Mouse (Mus musculus): ENCODE data around the gene Acaa1b.

Gene Acaa1b

DNA sequence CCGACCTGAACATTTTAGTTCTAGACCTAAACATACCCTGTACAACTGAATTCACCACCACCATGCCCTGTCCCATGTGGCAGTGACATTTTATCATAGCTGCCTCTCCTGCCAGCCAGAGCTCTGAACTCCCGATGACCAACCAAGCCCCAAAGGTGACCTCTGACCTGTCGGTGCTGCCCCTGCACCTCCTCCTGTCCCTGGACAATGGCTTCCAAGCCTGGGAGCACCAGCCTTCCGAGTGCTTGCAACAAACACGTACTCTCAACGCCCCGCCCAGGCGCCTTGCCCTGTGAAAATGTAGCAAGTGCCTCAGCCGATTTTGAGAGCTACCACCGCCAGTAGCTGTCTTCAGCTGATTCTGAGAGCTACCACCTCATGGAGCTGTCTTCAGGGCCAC, 11.8 kb downstream of the Acaa1b start:
- intact Hi-C loops (cut with DNase I): no loop called here

DNA sequence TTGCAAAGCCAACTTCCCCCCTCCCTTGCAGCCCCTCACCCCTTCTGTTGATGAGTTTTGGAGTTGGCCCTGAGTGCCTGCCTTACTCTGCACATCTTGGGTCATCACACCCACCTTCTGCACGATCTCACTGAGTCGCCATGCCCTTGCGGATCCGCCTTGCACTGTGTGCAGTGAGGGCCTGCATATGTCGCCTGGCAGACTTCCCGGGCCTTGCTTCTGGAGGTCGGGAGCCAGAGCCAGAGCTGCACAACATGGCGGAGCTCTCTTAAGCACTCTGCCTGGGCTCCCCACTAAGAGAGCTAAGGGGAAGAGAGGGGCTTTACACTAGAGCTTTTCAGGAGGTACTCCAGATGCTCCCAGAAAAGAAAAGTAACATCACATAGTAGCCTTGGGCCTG, 12.2 kb downstream of the Acaa1b start:
- intact Hi-C loops (cut with DNase I): no loop called here

DNA sequence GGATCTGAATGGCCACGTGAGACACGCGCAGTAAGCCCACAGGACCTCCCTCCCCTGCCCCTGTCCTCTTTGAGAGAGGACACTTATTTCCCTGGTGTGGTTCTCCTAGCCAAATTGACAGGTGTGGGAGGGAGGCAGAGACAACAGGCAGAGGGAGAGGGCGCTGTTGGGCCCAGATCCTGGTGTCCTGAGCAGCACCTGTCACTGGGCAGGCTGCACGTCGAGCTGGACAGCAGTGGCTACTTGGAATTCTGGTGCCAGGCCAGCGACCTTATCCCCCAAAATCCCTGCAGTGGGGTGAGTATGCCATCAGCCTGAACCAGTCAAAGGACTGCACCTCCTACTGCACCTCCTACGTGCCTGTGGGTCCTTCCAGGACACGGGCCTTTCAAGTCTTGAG, 13.5 kb downstream of the Acaa1b start:
- intact Hi-C loops (cut with DNase I): no loop called here

DNA sequence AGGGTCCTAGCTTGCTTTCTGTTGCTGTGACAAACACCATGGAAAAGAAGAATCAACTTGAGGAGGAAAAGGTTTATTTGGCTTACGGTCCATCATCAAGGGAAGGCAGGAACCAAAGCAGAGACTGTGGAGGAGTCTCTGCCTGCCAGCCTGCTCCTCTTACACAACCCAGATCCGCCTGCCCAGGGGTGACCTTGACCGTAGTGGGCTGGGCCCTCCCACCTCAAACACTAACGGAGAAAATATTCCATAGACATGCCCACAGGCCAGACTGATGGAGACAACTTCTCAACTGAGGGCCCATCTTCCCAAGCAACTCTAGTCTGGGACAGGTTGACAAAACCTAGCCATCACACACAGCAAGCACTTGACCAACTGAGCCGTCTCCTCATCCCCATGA, 14.8 kb downstream of the Acaa1b start:
- intact Hi-C loops (cut with DNase I): no loop called here

DNA sequence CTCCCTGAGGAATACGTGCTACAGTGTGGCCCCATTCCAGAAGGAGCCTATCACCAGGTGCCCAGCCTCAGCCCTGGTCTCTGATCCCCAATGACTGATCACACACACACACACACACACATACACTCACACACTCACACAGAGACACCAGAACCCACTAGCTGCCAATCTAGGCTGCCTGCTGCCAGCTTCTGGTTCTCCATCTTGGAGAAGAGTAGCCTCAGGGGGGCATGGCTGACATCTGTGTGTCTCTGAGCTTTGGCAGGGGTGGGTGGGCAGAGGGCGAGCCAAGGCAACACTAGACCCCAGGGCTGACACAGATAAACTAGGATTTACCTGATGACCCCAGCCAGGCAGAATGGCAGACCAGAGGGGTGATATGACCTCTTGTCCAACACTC, 18.1 kb downstream of the Acaa1b start:
- intact Hi-C loops (cut with DNase I): no loop called here

DNA sequence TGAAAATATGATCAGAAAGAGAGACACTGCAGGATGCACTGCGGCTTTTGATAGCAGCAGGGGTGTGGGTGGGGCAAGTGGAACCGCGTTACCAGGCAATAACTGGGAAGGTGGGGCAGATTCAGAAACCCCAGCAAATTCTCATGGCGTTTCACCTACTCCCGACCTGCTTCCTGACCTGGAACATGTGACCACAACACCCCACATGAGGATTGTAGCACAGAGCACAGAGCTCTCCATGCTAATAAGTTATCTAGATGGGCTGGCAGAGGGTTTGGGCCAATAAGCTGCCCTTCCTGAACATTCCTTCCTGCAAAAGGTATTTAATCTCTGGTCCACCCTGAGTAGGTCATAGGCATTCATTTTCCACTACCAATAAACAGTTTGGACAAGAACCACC, 26.2 kb downstream of the Acaa1b start:
- intact Hi-C loops (cut with DNase I): no loop called here

DNA sequence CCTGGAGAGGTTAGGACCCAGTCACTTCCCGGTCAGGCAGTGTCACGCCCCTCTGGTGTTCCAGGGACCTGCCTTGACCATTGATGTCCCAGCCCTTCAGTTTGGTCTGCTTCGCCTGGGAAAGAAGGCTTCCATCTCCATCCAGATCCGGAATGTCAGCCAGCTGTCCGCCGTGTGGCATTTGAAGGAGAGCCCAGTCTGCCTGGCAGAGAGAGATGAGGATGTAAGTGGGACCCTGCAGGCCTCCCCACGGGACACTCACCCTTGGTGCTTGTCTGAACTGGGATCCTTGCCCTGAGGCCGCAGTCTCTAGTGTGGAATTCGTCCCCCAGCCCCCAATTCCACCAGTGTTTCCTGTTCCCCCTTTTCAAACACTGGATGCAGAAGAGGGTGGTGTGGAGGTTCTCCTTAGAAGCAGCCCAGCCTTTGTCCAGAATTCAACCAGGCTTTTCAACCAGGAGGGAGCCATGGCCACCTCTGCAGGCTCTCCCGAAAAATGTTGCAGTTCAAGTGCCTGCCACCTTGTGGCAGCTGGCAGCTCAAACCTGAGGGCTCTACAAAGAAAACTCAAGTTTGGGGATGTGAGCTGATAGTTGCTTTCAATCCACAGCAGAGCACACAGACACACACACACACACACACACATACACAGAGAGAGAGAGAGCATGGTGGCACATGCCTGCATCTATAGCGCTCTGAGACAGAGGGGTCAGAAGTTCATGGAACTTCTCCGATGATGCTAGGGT, 28.3 kb downstream of the Acaa1b start:
- intact Hi-C loops (cut with DNase I): no loop called here

DNA sequence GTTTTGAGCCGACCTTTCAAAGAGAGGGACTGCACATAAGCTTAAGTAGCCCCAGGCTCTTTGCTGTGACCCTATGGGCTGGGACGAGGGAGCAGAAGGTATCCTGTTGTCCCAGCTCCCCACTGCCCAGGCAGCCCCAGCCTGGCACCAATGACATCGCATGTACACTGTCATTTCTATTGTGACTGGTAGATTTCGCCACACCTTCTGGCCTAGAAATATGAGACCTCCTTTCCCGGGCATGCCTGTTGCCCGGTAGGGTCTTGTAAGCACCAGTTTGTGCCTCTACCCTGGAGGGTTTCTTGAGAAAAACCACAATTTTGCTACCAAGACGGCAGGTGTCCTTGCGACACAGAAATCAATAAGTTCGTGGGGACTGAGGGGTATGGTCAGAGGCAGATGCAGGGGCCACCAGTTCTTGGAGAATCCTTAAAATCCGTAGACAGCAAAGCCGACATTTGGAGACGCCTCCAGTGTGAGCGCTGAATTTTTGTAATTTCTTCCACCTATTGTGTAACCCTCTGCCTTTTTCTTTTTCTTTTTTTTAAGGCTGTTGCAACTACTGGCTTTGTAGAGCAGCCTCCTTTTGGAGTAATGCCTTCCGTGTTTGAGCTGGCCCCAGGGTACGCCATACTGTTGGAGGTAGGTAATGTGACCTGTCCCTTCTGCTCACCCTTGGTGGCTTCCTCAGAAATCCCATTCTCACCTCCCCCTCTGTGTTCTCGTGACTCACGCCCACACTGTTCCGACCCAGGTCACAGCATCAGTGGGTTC, 34.1 kb downstream of the Acaa1b start:
- intact Hi-C loops (cut with DNase I): no loop called here

DNA sequence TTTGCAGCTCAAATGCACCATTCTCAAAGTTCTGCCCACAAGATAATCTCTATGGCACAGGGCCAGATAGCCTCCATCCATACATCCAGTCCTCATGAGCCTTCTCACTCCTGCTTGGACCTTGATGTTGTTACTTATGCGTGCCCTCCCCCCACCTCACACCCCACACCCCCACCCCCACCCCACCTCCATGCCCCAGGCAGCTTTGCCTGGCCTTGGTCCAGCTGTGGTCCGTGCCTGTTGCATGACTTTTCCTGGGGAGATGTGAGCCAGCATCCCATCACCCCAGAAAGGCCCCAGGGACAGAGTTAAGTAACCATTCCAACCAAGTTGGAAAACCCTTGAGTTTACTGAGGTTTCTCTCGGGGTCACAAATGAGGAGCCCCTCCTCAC, 36.7 kb downstream of the Acaa1b start:
- intact Hi-C loops (cut with DNase I): no loop called here

DNA sequence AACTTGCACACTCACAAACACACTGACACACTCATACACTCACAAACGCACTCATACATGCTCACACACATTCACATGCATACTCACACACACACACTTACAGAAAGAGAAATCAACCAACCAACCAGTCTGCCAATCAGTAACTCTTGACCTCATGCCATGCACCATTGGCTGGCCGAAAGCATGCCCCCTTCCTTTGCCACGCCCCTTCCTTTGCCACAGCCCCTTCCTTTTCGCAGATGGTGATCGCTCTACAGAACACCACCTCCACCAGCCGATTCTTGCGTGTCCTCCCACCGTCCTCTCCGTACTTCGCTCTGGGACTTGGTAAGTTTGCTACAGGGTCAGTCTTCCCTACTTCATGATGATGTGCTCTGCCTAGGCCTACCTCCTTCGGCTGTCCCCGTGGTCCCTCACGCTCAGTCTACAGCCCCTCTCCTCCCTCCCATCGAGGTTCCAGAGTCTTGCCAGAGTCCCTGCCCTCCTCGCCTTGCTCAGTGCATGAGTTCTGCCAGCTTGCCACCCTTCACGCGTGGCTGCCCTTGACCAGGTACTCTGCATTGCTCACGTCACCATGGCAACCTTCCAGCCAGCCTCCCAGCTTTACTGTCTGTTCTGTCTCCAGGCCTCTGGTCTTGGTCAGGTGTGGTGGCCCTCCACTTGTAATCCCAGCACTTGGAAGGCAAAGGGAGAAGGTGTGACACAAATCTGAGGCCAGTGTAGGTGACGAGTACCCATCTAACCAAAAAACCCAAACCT, 37.3 kb downstream of the Acaa1b start:
- intact Hi-C loops (cut with DNase I): no loop called here

DNA sequence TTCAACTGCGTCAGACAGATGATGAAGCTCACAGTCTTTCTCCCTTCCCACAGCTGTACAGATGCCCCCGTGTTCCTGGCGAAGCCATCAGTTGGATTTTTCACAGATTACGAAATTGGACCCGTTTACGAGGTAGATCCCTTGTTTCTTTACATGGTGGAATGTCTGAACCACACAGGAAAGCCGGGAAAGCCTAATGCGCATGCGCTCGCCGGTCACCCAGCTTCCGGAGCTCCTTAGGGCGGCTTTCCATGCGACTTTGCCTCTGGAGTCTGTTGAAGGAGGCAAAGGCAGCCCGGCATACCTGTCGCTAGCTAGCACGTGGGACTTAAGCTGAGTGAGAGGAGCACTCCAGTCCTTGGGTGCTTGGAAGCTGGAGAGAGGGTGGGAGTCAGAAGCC, 42.0 kb downstream of the Acaa1b start:
- intact Hi-C loops (cut with DNase I): no loop called here

DNA sequence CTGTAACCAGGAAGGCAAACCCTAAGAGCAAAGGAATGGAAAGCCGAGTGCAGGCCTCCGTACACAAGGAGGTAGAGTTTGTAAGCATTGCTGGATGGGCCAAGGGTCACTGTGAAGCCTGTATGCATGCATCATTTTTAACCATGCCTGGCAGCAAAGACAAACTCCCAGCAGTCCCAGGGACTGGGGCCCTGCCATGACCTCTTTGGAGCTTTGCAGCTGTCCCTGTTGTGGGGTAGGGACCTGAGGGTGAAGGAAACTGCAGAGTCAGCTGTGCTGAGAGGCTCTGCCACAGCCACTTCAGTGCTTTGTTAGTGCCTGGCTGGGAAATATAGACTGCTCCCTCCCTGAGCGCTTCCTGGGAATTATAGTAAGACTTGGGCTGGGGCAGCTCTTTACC, 46.3 kb downstream of the Acaa1b start:
- intact Hi-C loops (cut with DNase I): no loop called here

DNA sequence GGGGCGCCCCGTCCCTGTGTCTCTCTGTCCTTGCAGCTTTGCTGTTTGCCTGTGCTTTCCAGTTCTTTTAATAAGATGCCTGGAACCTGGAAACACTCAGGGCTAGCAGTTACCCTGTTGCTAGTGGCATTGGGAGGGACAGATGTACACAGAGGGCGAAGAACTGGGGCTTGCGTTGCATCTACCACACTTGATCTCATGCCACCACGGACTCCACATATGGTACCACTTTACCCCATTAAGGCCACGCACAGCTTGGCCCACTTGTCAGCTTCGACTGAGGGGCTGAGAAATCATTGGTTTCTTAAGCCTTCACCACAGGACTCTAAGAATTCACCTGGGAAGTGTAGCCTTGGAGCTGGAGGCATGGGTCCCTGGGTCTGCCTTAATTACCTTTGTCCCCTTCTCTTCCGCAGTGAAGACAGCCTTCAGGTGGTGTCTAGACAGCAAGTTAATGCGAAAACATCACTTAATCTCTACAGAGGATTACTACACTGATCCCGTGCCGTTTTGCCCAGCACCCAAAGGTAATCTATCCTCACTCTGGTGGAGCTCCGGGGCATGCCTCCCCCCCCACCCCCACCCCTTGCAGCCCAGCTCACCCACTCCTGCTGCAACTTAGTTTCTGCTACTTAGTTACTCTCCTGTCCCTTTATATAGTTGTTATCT, 47.1 kb downstream of the Acaa1b start:
- intact Hi-C loops (cut with DNase I): no loop called here

DNA sequence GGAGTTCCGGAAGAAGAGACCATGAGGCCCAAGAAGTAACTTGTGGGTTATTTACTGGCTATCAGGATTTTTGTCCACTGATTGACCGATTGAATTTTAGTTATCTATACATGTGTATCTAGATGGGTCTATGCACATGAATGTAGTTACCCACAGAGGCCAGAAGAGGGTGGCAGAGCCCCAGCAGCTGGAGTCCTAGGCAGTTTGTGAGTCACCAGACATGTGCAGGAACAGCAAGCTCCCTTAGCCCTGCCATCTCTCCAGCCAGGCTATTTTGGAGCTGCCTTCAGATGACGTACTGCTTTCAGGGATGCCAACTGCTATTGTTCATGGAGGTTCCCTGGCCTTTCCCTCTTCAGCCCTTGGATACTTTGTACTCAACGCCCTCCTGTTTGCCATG, 49.3 kb downstream of the Acaa1b start:
- intact Hi-C loops (cut with DNase I): no loop called here

DNA sequence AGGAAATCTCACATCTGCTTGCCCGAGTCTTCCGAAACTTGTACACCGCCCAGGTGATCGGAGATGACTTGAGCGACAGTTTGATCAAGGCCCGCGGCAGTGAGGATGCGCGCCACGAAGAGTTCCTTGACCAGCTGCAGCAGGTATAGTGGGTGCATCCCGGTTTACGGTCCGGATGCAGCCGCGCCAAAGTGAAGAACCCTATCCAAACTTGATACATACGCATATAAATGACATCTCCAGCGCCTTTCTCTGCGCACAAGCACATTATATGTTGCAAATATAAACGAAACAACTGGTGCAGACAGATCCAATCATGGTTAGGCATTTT, 54.1 kb downstream of the Acaa1b start:
- intact Hi-C loops (cut with DNase I): no loop called here

DNA sequence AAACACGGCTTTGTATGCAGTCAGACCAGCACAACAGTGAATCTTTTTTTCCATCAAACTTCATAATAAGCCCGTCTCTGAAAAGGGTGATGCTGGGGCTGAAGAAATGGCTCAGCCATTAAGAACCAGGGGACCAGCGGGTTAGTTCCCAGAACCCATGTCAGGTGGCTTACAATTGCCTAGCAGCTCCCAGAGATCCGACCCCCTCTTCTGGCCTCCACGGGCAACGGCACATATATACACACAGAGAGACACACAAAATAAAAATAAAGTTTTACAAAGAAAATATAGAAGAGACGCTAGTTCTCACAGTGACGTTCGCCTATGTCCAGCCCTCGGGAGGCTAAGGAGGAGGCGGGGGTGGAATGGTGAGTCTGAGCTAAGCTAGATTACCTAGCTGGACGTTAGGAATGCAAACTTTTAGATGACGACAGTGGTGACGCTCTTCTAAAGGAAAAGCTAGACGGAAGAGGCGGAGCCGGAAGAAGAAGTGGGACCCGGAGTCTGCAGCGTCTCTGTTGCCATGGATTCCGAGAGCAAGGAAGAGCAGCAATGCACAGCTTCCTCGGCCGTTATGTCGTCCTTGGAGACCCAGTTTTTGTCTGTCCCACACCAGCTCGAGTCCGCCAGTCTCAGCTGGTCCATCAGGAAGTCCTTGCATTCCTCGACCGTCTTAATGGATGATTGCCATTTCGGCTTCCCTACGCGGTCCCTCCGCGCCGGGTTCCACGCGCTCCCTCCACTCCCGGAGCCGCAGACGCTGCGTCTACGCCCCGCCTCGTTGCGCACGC, 54.7 kb downstream of the Acaa1b start, which contains the start of gene Dlec1:
Gene Dlec1 (plus strand): TSS at position 487 of the 791 bp plus-strand sequence.
- intact Hi-C loops (cut with DNase I): no loop called here

DNA sequence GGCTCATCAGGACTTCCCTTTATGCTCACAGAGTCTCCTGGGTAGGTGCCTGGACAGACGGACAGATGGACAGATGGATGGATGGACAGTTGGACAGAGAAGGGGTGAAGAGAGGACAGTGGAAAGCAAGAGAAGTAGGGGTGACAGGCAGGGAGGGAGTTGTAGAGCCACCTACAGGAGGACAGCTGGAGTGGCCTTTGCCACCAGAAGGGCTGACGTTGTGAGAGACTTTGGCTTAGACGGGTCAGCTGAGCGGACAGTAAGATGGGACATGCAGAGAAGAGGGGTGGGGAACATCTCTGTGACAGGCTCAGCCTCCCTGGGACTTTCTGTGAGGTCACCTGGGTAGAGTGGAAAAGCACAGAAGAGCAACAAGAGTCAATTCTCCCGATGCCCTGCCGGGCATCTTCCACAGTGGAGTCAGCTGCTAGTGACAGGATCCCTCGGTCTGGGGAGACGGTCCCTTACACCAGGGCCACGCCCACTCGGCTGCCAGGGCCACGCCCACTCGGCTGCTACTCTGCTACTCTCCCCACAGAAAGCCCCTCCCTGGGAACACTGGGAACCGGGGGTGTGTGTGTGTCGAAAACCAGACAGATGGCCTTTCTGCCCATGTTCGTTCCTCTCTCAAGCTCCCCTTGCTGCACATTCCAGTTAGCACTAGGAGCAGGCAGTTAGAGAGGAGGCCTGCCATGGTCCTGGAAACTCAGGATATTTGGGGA, 56.6 kb downstream of the Acaa1b start:
- intact Hi-C loops (cut with DNase I): no loop called here

Measured in adrenal gland (tissue).